Mouse (Mus musculus): ENCODE data around the gene Wnt10b. TPM values are rescaled to one million over a fixed set of nuclear protein-coding genes. Genes with fewer than 3 reads are reported as not detected.
"Not testable (repeated sequence)": the region's sequence is repeated elsewhere in the genome, so short reads cannot be mapped to it uniquely, and the experiment has no call there.

Wnt10b gene
- total and polyA plus RNA-seq, 3 experiments: 0.20 to 0.29 (median 0.23) TPM

- no peak for TF ChIP-seq EP300 (IDR thresholded peaks at IDR 0.05; ENCODE audit: insufficient read depth, low read depth, low read length)
- TF ChIP-seq POLR2A (IDR thresholded peaks at IDR 0.05; ENCODE audit: insufficient read depth, low read depth, low read length): no peak
- no peak for TF ChIP-seq CTCF (IDR thresholded peaks at IDR 0.05)
- no peaks in the 10 kb centered on the region for H3K36me3 ChIP-seq (ENCODE audit: control insufficient read depth, insufficient read depth, low read length)
- H3K4me3 ChIP-seq: no peak overlapping the region
- H3K27ac ChIP-seq: no peak overlapping the region
- intact Hi-C loops (cut with DNase I): no loop called here
- WGBS: 65% methylated on average over 10 of the region's 10 CpGs
- peaks cover 2% of the 10 kb centered on the region; the same call in 1 of the 2 replicates for H3K79me2 ChIP-seq (replicated peaks; ENCODE audit: control insufficient read depth, insufficient read depth, low read length)
- H3K4me1 ChIP-seq (ENCODE audit: control insufficient read depth, insufficient read depth, low read length): peaks cover 3% of the 10 kb centered on the region; the same call in 1 of the 2 replicates
- H3K9ac ChIP-seq (ENCODE audit: low read depth, low read length): no peak overlapping the region
- no peak for DNase-seq
- H3K27me3 ChIP-seq (ENCODE audit: control insufficient read depth, insufficient read depth, low read length): no peaks in the 10 kb centered on the region
Observed at GRCm38 (mm10) chr15:98746344-98746965, 31.5 kb downstream of the Wnt10b start.

GRCm38 (mm10) chr15:98743863-98744262 lies 34.1 kb downstream of the Wnt10b start:
- H3K79me2 ChIP-seq (replicated peaks; ENCODE audit: control insufficient read depth, insufficient read depth, low read length); H3K4me3 ChIP-seq; intact Hi-C loops (cut with DNase I); H3K4me1 ChIP-seq (ENCODE audit: control insufficient read depth, insufficient read depth, low read length); H3K36me3 ChIP-seq (ENCODE audit: control insufficient read depth, insufficient read depth, low read length); H3K27me3 ChIP-seq (ENCODE audit: control insufficient read depth, insufficient read depth, low read length); H3K9ac ChIP-seq (ENCODE audit: low read depth, low read length); H3K27ac ChIP-seq: not testable (repeated sequence)
- peak in 1 of 2 experiments; percentile 14 for DNase-seq
- WGBS: 76% methylated on average over 3 of the region's 3 CpGs
- TF ChIP-seq EP300 (IDR thresholded peaks at IDR 0.05; ENCODE audit: insufficient read depth, low read depth, low read length): 0 out of 2 replicates have a peak, but pooled peaks have one; percentile 34

- DNase-seq: no peak
- H3K79me2 ChIP-seq (replicated peaks; ENCODE audit: control insufficient read depth, insufficient read depth, low read length): no peaks in the 10 kb centered on the region
- 88% methylated on average over 8 of the region's 8 CpGs for WGBS
- no peak overlapping the region for H3K27ac ChIP-seq
- H3K4me1 ChIP-seq (ENCODE audit: control insufficient read depth, insufficient read depth, low read length): peaks cover 3% of the 10 kb centered on the region; the same call in 1 of the 2 replicates
- intact Hi-C loops (cut with DNase I): no loop called here
- H3K27me3 ChIP-seq (ENCODE audit: control insufficient read depth, insufficient read depth, low read length): no peaks in the 10 kb centered on the region
- no peak overlapping the region for H3K9ac ChIP-seq (ENCODE audit: low read depth, low read length)
- H3K36me3 ChIP-seq (ENCODE audit: control insufficient read depth, insufficient read depth, low read length): no peaks in the 10 kb centered on the region
- TF ChIP-seq CTCF (IDR thresholded peaks at IDR 0.05) (no peak), POLR2A (IDR thresholded peaks at IDR 0.05; ENCODE audit: insufficient read depth, low read depth, low read length) (no peak), EP300 (IDR thresholded peaks at IDR 0.05; ENCODE audit: insufficient read depth, low read depth, low read length) (no peak)
- no peak overlapping the region for H3K4me3 ChIP-seq
Observed at GRCm38 (mm10) chr15:98742766-98743428, 35.1 kb downstream of the Wnt10b start.

GRCm38 (mm10) chr15:98740219-98740618 lies 37.7 kb downstream of the Wnt10b start:
- Histone ChIP-seq H3K9ac (ENCODE audit: low read depth, low read length) (no peak overlapping the region), H3K79me2 (replicated peaks; ENCODE audit: control insufficient read depth, insufficient read depth, low read length) (no peaks in the 10 kb centered on the region), H3K27ac (no peak overlapping the region), H3K4me3 (no peak overlapping the region), H3K27me3 (ENCODE audit: control insufficient read depth, insufficient read depth, low read length) (no peaks in the 10 kb centered on the region), H3K36me3 (ENCODE audit: control insufficient read depth, insufficient read depth, low read length) (no peaks in the 10 kb centered on the region), H3K4me1 (ENCODE audit: control insufficient read depth, insufficient read depth, low read length) (no peaks in the 10 kb centered on the region; the same call in 1 of the 2 replicates)
- 95% methylated on average over 8 of the region's 8 CpGs for WGBS
- TF ChIP-seq EP300 (IDR thresholded peaks at IDR 0.05; ENCODE audit: insufficient read depth, low read depth, low read length) (no peak), CTCF (IDR thresholded peaks at IDR 0.05) (no peak), POLR2A (IDR thresholded peaks at IDR 0.05; ENCODE audit: insufficient read depth, low read depth, low read length) (no peak)
- DNase-seq: no peak
- intact Hi-C loops (cut with DNase I): no loop called here

GRCm38 (mm10) chr15:98738796-98739195 lies 39.2 kb downstream of the Wnt10b start:
- TF ChIP-seq POLR2A (IDR thresholded peaks at IDR 0.05; ENCODE audit: insufficient read depth, low read depth, low read length): no peak
- TF ChIP-seq EP300 (IDR thresholded peaks at IDR 0.05; ENCODE audit: insufficient read depth, low read depth, low read length): no peak
- peak; percentile 27 for TF ChIP-seq CTCF (IDR thresholded peaks at IDR 0.05)
- WGBS: 77% methylated on average over 4 of the region's 4 CpGs
- intact Hi-C loops (cut with DNase I): no loop called here
- Histone ChIP-seq H3K36me3 (ENCODE audit: control insufficient read depth, insufficient read depth, low read length) (no peaks in the 10 kb centered on the region), H3K9ac (ENCODE audit: low read depth, low read length) (no peak overlapping the region), H3K27ac (no peak overlapping the region), H3K79me2 (replicated peaks; ENCODE audit: control insufficient read depth, insufficient read depth, low read length) (no peaks in the 10 kb centered on the region), H3K4me3 (no peak overlapping the region), H3K4me1 (ENCODE audit: control insufficient read depth, insufficient read depth, low read length) (no peaks in the 10 kb centered on the region), H3K27me3 (ENCODE audit: control insufficient read depth, insufficient read depth, low read length) (no peaks in the 10 kb centered on the region)
- DNase-seq: no peak

GRCm38 (mm10) chr15:98737881-98738280 lies 40.1 kb downstream of the Wnt10b start:
- H3K36me3 ChIP-seq (ENCODE audit: control insufficient read depth, insufficient read depth, low read length): no peaks in the 10 kb centered on the region
- no peaks in the 10 kb centered on the region for H3K27me3 ChIP-seq (ENCODE audit: control insufficient read depth, insufficient read depth, low read length)
- peak in 1 of 2 experiments; percentile 37 for DNase-seq
- peak; percentile 74 for TF ChIP-seq CTCF (IDR thresholded peaks at IDR 0.05)
- TF ChIP-seq POLR2A (IDR thresholded peaks at IDR 0.05; ENCODE audit: insufficient read depth, low read depth, low read length): no peak
- H3K4me3 ChIP-seq: no peak overlapping the region
- H3K27ac ChIP-seq: no peak overlapping the region
- no peaks in the 10 kb centered on the region for H3K79me2 ChIP-seq (replicated peaks; ENCODE audit: control insufficient read depth, insufficient read depth, low read length)
- no peaks in the 10 kb centered on the region for H3K4me1 ChIP-seq (ENCODE audit: control insufficient read depth, insufficient read depth, low read length)
- H3K9ac ChIP-seq (ENCODE audit: low read depth, low read length): no peak overlapping the region
- intact Hi-C loops (cut with DNase I): no loop called here

All from heart, adult 2 months (tissue).